Mouse (Mus musculus) gastrocnemius, postnatal 36 days (tissue): ENCODE data around the gene Cdr2. TPM values are rescaled to one million over a fixed set of nuclear protein-coding genes. Genes with fewer than 3 reads are reported as not detected.
"Not testable (repeated sequence)": the region's sequence is repeated elsewhere in the genome, so short reads cannot be mapped to it uniquely, and the experiment has no call there.

Experiments
- DNase-seq, 2 experiments: peaks; one replicate each; pipeline ENCODE4 v3.0.0; 2022
- intact Hi-C: fragments of 180-260 bp; cut with DNase I; formaldehyde crosslinking; loops from one replicate; pipeline ENCODE4 v1.15.1; 2025
- long read RNA-seq, 2 experiments: library from polyadenylated mRNA; stranded (forward); transcript quantifications; one replicate each; pipeline ENCODE4 v2.0.0; 2021
- total RNA-seq, 2 experiments: library from RNA; stranded (reverse); gene quantifications; 2 replicates each; pipeline ENCODE4 v1.2.3; 2021

Gene Cdr2
- total RNA-seq, result 1 to 10 TPM; 2.8 to 3.0 TPM
- long read RNA-seq, experiment 1, partial matches to known transcripts, result 0 of 3 reads
- long read RNA-seq, experiment 1, other reads (novel, unspliced or antisense), result 0 of 3 reads
- long read RNA-seq, experiment 2, partial matches to known transcripts, result 0 of 5 reads
- long read RNA-seq, experiment 2, other reads (novel, unspliced or antisense), result 2 of 5 reads

DNA sequence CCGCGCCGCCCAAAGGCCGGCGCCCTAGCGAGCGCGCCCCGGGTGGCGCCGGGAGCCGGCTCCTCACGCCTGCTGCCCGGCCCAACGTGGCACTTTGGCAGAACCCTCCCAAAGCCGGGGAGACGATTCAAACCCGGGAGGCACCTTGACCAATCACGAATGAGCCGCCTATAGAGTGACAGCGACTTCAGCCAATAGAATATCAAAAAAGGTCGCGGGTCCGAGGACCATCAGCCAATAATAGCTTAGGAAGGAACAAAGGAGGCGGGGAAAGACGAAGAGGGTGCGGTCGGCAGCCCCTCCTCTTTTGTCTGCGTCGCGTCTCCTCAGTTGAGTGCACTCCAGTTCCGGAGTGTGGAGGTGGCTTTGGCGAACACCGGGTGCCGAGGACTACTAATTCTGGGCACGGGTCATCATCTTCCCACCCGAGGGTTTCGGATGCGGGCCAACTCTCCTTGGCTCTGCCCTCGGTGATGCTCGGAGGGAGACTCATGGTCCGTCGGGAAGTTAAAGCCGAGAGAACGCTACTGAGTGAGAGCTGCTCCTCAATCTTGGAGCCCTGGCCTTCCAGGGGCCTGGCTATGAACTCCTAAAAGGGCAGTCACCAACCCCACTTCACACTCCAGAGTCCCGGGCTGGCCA lies at the start of gene Cdr2, which contains the start of gene Mfsd13b:
TSS of gene Cdr2 (minus strand) at position 113 of the 642 bp plus-strand sequence.
TSS of gene Mfsd13b (plus strand) at position 310 of the 642 bp plus-strand sequence.
- DNase-seq, result peak; percentile 89 to 90
- intact Hi-C loops, result loop anchor here (5.0 kb wide), 1 partner anchor 50 kb away; the partner anchor contains the start of gene Mettl9

DNA sequence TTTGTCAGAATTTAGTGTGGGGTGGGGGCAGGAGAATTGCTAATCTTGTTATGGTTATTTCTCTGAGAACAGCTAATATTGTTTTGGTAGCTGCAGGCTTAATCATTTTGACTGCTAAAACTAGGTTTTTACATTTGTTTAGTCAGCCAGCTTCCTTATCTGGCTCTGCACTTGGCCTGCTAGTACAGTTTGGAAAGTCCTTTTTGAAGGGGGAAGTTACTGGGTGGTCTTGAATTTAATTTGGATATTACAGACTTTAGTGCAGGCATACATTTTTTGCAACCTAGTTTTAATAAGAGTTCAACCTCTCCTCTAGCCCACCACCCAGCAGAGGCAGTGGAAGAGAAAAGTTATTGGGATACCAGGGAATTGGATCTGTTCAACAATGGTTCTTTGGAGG lies 47.8 kb upstream of the Cdr2 start:
- not testable (repeated sequence) for DNase-seq
- intact Hi-C loops, result loop anchor here (5.0 to 10.0 kb wide), 3 partner anchors 48 to 195 kb away; partner anchors contain the start of genes Cdr2 and Mfsd13b

- no peak for DNase-seq
- intact Hi-C loops, result no loop called here
Measured at GRCm38 (mm10) chr7:121026300-121026699, 44.2 kb upstream of the Cdr2 start.

GRCm38 (mm10) chr7:121025221-121026008 lies 43.3 kb upstream of the Cdr2 start:
- intact Hi-C loops, result no loop called here
- DNase-seq, result no peak

DNA sequence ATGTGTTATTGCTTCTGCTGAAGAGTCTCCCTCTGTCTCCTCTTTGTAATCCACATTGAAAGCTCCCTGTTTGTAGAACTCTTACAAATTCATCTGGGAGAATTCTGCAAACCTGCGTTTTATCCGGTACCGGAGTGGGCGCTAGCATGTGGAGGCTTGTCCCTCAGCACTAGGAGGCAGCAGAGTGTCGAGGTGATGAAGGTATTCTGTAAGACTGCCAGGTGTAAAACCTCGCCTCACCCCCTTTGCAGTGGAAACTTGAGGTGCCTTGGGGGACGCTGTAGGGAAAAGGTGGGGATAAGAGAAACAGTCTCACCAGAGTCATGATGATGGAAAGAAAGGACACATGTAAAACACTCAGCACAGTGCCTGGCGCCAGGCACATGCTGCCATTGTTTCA lies 38.2 kb upstream of the Cdr2 start:
- intact Hi-C loops, result no loop called here
- DNase-seq, result no peak

DNA sequence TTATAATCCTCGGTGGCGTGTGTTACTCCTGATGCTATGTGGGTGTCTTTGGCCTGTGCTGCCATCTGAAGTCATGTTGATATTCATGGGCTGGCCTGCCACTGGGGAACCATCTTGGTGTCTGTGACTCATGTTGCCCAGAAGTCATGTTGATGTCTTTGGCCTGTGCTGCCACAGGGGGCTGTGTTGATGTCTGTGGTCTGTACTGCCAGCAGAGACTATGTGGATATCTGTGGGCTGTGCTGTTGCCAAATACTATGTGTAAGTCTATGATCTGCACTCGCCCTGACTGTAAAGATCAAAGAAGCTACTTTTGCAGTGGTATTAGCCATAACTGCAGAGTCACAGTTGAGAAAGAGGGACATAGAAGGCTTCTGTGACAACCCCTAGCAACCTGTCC lies 36.7 kb upstream of the Cdr2 start:
- intact Hi-C loops, result no loop called here
- no peak for DNase-seq

GRCm38 (mm10) chr7:121014486-121014885 lies 32.4 kb upstream of the Cdr2 start:
- intact Hi-C loops, result no loop called here
- DNase-seq, result no peak

- intact Hi-C loops, result no loop called here
- DNase-seq, result no peak
Measured at GRCm38 (mm10) chr7:121011794-121012689, 29.9 kb upstream of the Cdr2 start.

DNA sequence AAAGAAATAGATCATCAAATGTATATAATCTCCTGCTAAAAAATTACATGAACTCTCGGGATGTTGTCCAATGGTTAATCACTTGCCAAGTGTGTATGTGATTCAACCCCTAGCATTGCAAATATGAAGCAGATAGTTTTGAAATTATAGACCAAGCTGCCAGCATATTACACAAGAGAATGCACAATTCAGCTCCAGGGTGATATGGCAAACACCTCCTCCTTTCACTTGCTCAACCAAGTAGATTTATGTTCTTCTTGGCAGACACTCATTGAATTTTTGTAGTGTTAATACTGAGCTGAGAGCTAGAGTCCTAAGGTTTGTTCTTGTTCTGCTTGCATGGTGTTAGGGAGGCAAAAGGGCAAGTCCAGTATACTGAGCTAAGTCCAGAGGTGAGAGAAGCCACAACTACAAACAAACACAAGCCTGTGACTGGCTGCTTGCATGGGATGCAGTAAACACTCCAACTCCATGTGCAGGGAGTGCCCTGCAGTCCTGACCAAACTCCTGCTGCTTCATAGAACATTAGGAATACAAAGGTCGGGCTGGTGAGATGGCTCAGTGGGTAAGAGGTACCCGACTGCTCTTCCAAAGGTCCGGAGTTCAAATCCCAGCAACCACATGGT lies 21.8 kb upstream of the Cdr2 start:
- intact Hi-C loops, result no loop called here
- DNase-seq, result no peak

DNA sequence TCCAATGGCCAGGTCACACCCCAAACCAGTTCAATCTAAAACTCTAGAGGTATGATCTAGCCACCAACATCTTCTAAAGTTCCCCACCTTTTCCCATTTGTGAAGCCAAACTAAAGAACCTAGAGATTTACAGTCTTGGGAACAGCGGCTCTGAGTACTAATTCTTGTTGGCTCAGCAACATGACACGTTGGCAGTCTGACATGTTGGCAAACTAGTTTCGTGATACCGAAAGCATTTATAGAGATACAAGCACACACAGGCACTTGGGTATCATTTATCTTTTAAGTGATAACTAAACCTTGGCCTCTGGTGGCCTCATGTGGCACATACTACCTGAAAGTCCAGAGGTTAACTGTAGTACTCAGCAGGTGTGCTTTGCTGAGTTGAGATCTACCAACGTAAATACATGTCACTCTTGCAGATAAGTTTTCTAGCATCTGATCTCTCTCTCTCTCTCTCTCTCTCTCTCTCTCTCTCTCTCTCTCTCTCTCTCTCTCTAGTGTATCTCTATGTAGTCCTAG lies 20.4 kb upstream of the Cdr2 start:
- intact Hi-C loops, result no loop called here
- DNase-seq, result no peak

GRCm38 (mm10) chr7:121001879-121002278 lies 19.8 kb upstream of the Cdr2 start:
- intact Hi-C loops, result no loop called here
- no peak for DNase-seq

GRCm38 (mm10) chr7:121000065-121000822 lies 18.1 kb upstream of the Cdr2 start:
- intact Hi-C loops, result no loop called here
- DNase-seq, result no peak

- intact Hi-C loops, result no loop called here
- no peak for DNase-seq
Measured at GRCm38 (mm10) chr7:120999021-120999530, 17.0 kb upstream of the Cdr2 start.

GRCm38 (mm10) chr7:120991191-120991590 lies 9.1 kb upstream of the Cdr2 start:
- intact Hi-C loops, result no loop called here

DNA sequence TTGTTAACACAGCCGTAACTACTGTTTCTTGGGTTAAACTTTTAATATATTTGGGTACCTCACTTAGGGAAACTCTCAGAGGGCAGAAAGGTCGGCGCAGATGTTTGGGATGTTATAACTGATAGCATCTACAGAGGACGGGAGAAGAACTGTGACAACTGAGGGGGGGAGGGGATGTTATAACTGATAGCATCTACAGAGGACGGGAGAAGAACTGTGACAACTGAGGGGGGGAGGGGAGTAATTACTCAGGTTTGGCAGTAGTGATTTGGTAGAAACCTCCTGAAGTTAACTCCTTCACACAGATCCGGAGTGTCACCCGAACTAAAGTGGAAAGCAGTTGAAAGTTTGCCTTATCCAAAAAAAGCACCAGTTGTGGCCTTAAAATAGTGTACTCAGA lies 856 bp upstream of the Cdr2 start:
- intact Hi-C loops, result loop anchor here (5.0 kb wide), 1 partner anchor 49 kb away; the partner anchor contains the start of gene Mettl9
- DNase-seq, result no peak

More at GRCm38 (mm10) chr7:120991191-120991590, 9.1 kb upstream of the Cdr2 start:
- no peak for DNase-seq

DNA sequence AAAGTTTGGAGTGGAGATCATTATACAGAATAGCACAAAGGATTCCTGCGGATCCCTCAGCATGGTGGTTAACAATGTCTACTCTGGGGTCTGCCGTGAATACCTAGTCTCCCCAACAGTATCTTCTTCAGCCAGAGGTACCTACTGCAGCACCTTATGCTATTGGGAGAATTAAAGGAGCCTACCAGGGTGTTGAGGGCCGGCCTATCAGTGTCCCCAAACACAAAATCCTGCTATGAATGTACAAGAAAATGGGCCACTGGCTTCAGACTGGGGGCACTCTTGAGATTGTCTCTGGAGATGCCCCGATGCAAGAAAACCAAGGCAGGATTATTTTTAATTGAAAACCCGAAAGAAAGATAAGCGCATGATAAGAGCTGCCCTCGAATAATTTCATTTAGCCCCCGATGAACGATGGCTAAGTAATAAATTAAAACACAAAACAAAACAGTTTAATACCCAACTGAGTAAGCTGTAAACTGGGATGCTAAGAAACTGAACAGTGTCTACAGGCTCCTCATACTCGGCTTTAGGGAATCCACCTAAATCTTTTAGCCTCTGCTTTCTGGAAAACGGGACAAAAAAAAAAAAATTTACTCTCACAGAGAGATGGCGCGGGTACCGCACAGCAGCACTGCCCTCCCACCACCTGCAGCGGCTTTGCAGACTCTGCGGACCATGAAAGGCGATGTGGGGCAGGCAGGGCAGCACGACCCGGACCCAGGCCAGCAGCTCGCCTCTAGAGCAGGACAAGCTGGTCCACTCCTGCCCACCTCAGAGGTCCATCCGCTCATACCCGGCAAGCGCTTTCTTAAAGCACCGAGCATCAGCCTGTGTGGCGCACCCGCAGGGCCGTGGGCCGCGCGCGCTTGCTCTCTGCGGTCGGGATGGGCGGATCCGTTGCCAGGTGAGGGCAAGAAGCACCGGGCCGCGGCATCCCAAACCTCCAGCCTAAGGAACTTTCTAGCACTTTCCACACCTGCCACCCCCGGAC lies 884 bp downstream of the Cdr2 start:
- intact Hi-C loops, result loop anchor here (5.0 kb wide), 1 partner anchor 51 kb away; the partner anchor contains the start of gene Mettl9

DNA sequence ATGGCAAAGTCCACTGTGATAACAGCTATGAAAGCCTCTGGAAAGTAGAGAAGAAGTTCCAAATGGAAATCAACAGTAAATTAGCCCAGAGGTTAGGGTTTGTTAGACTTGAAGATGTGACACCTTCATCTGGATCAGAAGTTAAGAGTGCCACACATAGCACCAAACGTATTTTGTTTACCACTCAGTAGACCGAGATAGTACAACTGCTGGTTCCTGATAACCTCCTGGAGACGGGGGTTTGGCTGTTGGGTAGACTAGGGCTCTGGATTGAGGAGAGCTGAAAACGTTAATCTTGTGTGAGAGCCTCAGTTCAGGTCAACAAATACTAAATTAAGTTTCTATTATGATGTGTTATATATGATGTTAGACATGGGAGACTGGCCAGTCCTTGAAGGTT lies 2.1 kb downstream of the Cdr2 start:
- DNase-seq, result no peak
- intact Hi-C loops, result loop anchor here (5.0 kb wide), 1 partner anchor 52 kb away; the partner anchor contains the start of gene Mettl9

More for the DNA sequence above, 884 bp downstream of the Cdr2 start:
- DNase-seq, result peak; percentile 10 to 24
